Mouse (Mus musculus) heart, embryonic 16.5 days (tissue): Measurements from ENCODE around the gene Akr1c21. TPM values are rescaled to one million over a fixed set of nuclear protein-coding genes. Genes with fewer than 3 reads are reported as not detected.

Experiments used
- ATAC-seq: fragments of 200-750 bp; cut with Nextera tagmentation; replicated peaks from 2 replicates; pipeline ENCODE4 v1.8.0; 2017; ENCODE audit warnings: moderate number of reproducible peaks; ENCODE audit not compliant: insufficient read depth, low FRiP score; ENCODE audit errors: extremely low read depth
- H3K27ac ChIP-seq: fragments of 300-500 bp; sonication (generic); 2 replicates; pipeline ENCODE4 v1.5.1; 2014; ENCODE audit warnings: mild to moderate bottlenecking, low read length, control low read depth, moderate library complexity
- H3K27me3 ChIP-seq: fragments of 300-500 bp; sonication (generic); 2 replicates; pipeline ENCODE4 v1.6.1; 2014; ENCODE audit warnings: low read length, mixed read lengths; ENCODE audit not compliant: control insufficient read depth, insufficient read depth
- H3K36me3 ChIP-seq: fragments of 300-500 bp; sonication (generic); 2 replicates; pipeline ENCODE4 v1.6.1; 2014; ENCODE audit not compliant: control insufficient read depth, insufficient read depth
- H3K4me1 ChIP-seq: fragments of 300-500 bp; sonication (generic); 2 replicates; pipeline ENCODE4 v1.6.1; 2014; ENCODE audit warnings: low read length, mixed read lengths; ENCODE audit not compliant: control insufficient read depth, insufficient read depth
- H3K4me2 ChIP-seq: fragments of 300-500 bp; sonication (generic); 2 replicates; pipeline ENCODE4 v1.6.1; 2014; ENCODE audit warnings: low read depth, mild to moderate bottlenecking, control low read depth, low read length
- H3K4me3 ChIP-seq: fragments of 300-500 bp; sonication (generic); 2 replicates; pipeline ENCODE4 v1.5.1; 2014; ENCODE audit warnings: mild to moderate bottlenecking, control low read depth, low read length
- H3K9ac ChIP-seq: fragments of 300-500 bp; sonication (generic); 2 replicates; pipeline ENCODE4 v1.6.1; 2014; ENCODE audit warnings: low read length, control low read depth
- H3K9me3 ChIP-seq: fragments of 300-500 bp; sonication (generic); replicated peaks from 2 replicates; pipeline ENCODE4 v1.6.1; 2016; ENCODE audit warnings: low read length; ENCODE audit not compliant: control insufficient read depth
- polyA plus RNA-seq: library from polyadenylated mRNA; unstranded; fragments of >200 nt; fragmentation: Nextera tagmentation; extraction: Ambion mirVana; gene quantifications from 2 replicates; pipeline ENCODE4 v1.2.1, GENCODE M21; 2015

The Akr1c21 gene
- polyA plus RNA-seq, 1 experiment from 2014 or later: not detected

DNA sequence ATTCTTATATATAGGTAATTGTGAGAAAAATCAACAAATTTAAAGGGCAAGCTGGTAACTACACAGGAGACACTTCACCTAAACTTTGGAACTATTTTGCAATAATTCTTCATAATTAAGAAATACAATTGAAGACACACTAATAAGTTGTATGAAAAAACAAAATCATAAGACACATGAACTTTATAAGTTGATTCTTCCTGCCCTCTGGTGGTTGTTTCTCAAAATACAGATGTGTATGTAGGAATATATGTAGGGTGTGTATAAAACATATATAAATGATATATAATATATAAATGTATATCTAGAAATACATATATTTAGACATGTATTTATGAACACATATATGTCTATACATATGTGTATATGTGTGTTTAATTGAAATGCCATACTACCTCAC is 37.0 kb downstream of the Akr1c21 start:
- no peak for ATAC-seq
- H3K36me3 ChIP-seq: no peaks in the 10 kb centered on the region
- H3K27ac ChIP-seq: no peak overlapping the region
- peaks cover 2% of the 10 kb centered on the region; the same call in 1 of the 2 replicates for H3K4me1 ChIP-seq
- no peaks in the 10 kb centered on the region for H3K9me3 ChIP-seq
- H3K27me3 ChIP-seq: no peaks in the 10 kb centered on the region; the same call in 1 of the 2 replicates
- H3K9ac ChIP-seq: no peak overlapping the region
- no peak overlapping the region for H3K4me3 ChIP-seq
- H3K4me2 ChIP-seq: no peak overlapping the region

Other genes with a start within 250 kb of the Akr1c21 start
- gene Akr1c6, start 139.8 kb upstream of the Akr1c21 start, polyA plus RNA-seq: not detected in 2 replicates
- not detected in 2 replicates for gene Akr1c20, start 50.7 kb upstream of the Akr1c21 start, polyA plus RNA-seq
- gene Akr1e1, start 35.1 kb downstream of the Akr1c21 start, polyA plus RNA-seq: 42.2 and 47.6 TPM in 2 replicates